Comparison of ENCODE assay signal across 10 mouse cellular contexts in the genomic region with DNA sequence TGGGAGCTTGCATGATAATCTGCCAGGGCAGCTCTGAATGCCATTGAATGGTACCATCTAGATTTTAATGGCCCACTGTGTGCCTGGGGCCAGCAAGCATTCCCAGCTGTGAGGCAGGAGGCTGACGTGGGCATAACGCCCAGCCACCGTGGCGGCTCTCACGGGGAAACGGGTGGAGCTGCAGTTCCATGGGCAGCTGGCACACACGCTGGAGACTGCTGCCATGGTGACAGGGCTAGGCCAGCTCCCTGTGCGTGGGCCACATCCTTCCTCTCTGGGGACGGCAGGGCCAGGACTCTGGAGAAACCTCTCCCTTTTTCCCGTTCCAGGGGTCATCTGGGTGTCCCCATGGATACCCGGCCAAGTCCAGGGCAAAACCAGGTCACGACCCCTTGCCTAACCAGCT. TPM values are rescaled to one million over a fixed set of nuclear protein-coding genes. Genes with fewer than 3 reads are reported as not detected.
DNase-seq lines count a peak whose midpoint lies in the region; ATAC-seq and TF ChIP-seq lines count a peak whose summit lies in the region.
"Had no signal": no experiment of that assay in that cellular context is flagged by ENCODE, and none has a peak within 500 bp of the region (broad histone marks: within the 10 kb centered on the region; RNA-seq: fewer than 3 reads in every experiment).

No protein-coding gene starts in this region.

- no peak for TF ChIP-seq CTCF in thymus, adult 2 months (IDR thresholded peaks at IDR 0.05; ENCODE audit: borderline replicate concordance, control insufficient read depth, extremely low read depth, insufficient read depth, low read length, poor library complexity)

- peaks cover 7% of the 10 kb centered on the region; the same call in 1 of the 2 replicates for H3K9me3 ChIP-seq in midbrain, embryonic 10.5 days (replicated peaks)
- H3K9me3 ChIP-seq in midbrain, embryonic 11.5 days (ENCODE audit: control insufficient read depth, low read length) = no peaks in the 10 kb centered on the region
- H3K9me3 ChIP-seq in forebrain, embryonic 15.5 days = no peaks in the 10 kb centered on the region
- 0 out of 2 replicates have a peak, but pooled peaks cover 6% of the 10 kb centered on the region for H3K9me3 ChIP-seq in hindbrain, embryonic 13.5 days
- H3K9me3 ChIP-seq in neural tube, embryonic 13.5 days = no peaks in the 10 kb centered on the region

- H3K27ac ChIP-seq in midbrain, embryonic 10.5 days (replicated peaks) = peak overlapping the region; percentile 73
- no peak overlapping the region for H3K27ac ChIP-seq in midbrain, embryonic 11.5 days (ENCODE audit: low read depth, low read length)
- peak overlapping the region; percentile 75 for H3K27ac ChIP-seq in forebrain, embryonic 15.5 days (replicated peaks)
- peak overlapping the region; percentile 66 for H3K27ac ChIP-seq in hindbrain, embryonic 13.5 days
- H3K27ac ChIP-seq in neural tube, embryonic 13.5 days (replicated peaks) = peak overlapping the region; percentile 81
- no peak overlapping the region for H3K27ac ChIP-seq in thymus, adult 2 months (ENCODE audit: control insufficient read depth, insufficient read depth, low read length)
- H3K27ac ChIP-seq: heart, adult 2 months had no signal

- DNase-seq in midbrain, embryonic 10.5 days (ENCODE audit: low spot score) = peak; percentile 21
- no peak for DNase-seq in midbrain, embryonic 11.5 days (ENCODE audit: low spot score, missing footprints)
- peak; percentile 80 to 90 for DNase-seq in left cerebral cortex, adult 18-20 months (ENCODE audit: low spot score in 2 of 2)
- no peak for DNase-seq in thymus, adult 2 months

- H3K4me1 ChIP-seq in midbrain, embryonic 10.5 days = peaks cover 50% of the 10 kb centered on the region
- peaks cover 6% of the 10 kb centered on the region for H3K4me1 ChIP-seq in midbrain, embryonic 11.5 days (ENCODE audit: control insufficient read depth, insufficient read depth, low read length)
- H3K4me1 ChIP-seq in forebrain, embryonic 15.5 days = peaks cover 42% of the 10 kb centered on the region
- H3K4me1 ChIP-seq in hindbrain, embryonic 13.5 days (replicated peaks) = peaks cover 48% of the 10 kb centered on the region
- H3K4me1 ChIP-seq in neural tube, embryonic 13.5 days (replicated peaks) = peaks cover 50% of the 10 kb centered on the region
- H3K4me1 ChIP-seq in thymus, adult 2 months (replicated peaks; ENCODE audit: control insufficient read depth, insufficient read depth, low read length) = no peaks in the 10 kb centered on the region

- no peak overlapping the region for H3K9ac ChIP-seq in midbrain, embryonic 11.5 days (ENCODE audit: low read length)
- H3K9ac ChIP-seq in forebrain, embryonic 15.5 days (replicated peaks) = 0 out of 2 replicates have a peak overlapping the region, but pooled peaks have one; percentile 9
- H3K9ac ChIP-seq in hindbrain, embryonic 13.5 days = no peak overlapping the region; the same call in 1 of the 2 replicates
- peak overlapping the region; percentile 2; the same call in 1 of the 2 replicates for H3K9ac ChIP-seq in neural tube, embryonic 13.5 days

- TF ChIP-seq POLR2A in thymus, adult 2 months (IDR thresholded peaks at IDR 0.05; ENCODE audit: control insufficient read depth, extremely low read depth, insufficient read depth, low read length, poor library complexity) = no peak

- H3K36me3 ChIP-seq in midbrain, embryonic 10.5 days = no peaks in the 10 kb centered on the region
- H3K36me3 ChIP-seq in midbrain, embryonic 11.5 days (ENCODE audit: control insufficient read depth, insufficient read depth, low read length) = no peaks in the 10 kb centered on the region
- H3K36me3 ChIP-seq in forebrain, embryonic 15.5 days = no peaks in the 10 kb centered on the region
- H3K36me3 ChIP-seq in hindbrain, embryonic 13.5 days = no peaks in the 10 kb centered on the region
- no peaks in the 10 kb centered on the region for H3K36me3 ChIP-seq in neural tube, embryonic 13.5 days
- no peaks in the 10 kb centered on the region for H3K36me3 ChIP-seq in thymus, adult 2 months (ENCODE audit: control insufficient read depth, insufficient read depth, low read length)

- H3K4me3 ChIP-seq in midbrain, embryonic 10.5 days = no peak overlapping the region
- no peak overlapping the region for H3K4me3 ChIP-seq in midbrain, embryonic 11.5 days (ENCODE audit: low read depth, low read length)
- H3K4me3 ChIP-seq in forebrain, embryonic 15.5 days = no peak overlapping the region
- no peak overlapping the region for H3K4me3 ChIP-seq in hindbrain, embryonic 13.5 days
- H3K4me3 ChIP-seq in neural tube, embryonic 13.5 days = no peak overlapping the region
- no peak overlapping the region for H3K4me3 ChIP-seq in thymus, adult 2 months (ENCODE audit: control insufficient read depth, insufficient read depth, low read length)
- H3K4me3 ChIP-seq: heart, adult 2 months had no signal

- no peak for ATAC-seq in midbrain, embryonic 11.5 days (ENCODE audit: low FRiP score)
- peak; percentile 81 for ATAC-seq in forebrain, embryonic 15.5 days (replicated peaks)
- ATAC-seq in hindbrain, embryonic 13.5 days (ENCODE audit: low FRiP score) = peak; percentile 30; the same call in 1 of the 2 replicates
- ATAC-seq in neural tube, embryonic 13.5 days (ENCODE audit: low read depth) = peak; percentile 69
- ATAC-seq in megakaryocyte-erythroid progenitor cell, adult 5-6 weeks (replicated peaks; ENCODE audit: low FRiP score, low TSS enrichment, poor library complexity, severe bottlenecking) = no peak
- ATAC-seq: Patski had no signal

- H3K4me2 ChIP-seq in midbrain, embryonic 11.5 days = no peak overlapping the region
- H3K4me2 ChIP-seq in forebrain, embryonic 15.5 days (replicated peaks) = no peak overlapping the region
- H3K4me2 ChIP-seq in hindbrain, embryonic 13.5 days = no peak overlapping the region
- no peak overlapping the region for H3K4me2 ChIP-seq in neural tube, embryonic 13.5 days

- 83% methylated on average over 12 of the region's 12 CpGs for WGBS in midbrain, embryonic 10.5 days
- WGBS in midbrain, embryonic 11.5 days = 74% methylated on average over 12 of the region's 12 CpGs
- 35% methylated on average over 12 of the region's 12 CpGs for WGBS in forebrain, embryonic 15.5 days
- 34% methylated on average over 12 of the region's 12 CpGs for WGBS in hindbrain, embryonic 13.5 days
- WGBS in neural tube, embryonic 13.5 days = 22% methylated on average over 12 of the region's 12 CpGs
- WGBS in thymus, adult 2 months = 53% methylated on average over 12 of the region's 12 CpGs

- H3K27me3 ChIP-seq in midbrain, embryonic 10.5 days (ENCODE audit: low read depth, poor library complexity, severe bottlenecking) = peaks cover 4% of the 10 kb centered on the region; the same call in 1 of the 2 replicates
- no peaks in the 10 kb centered on the region for H3K27me3 ChIP-seq in midbrain, embryonic 11.5 days (ENCODE audit: control insufficient read depth, insufficient read depth, low read length)
- H3K27me3 ChIP-seq in forebrain, embryonic 15.5 days = no peaks in the 10 kb centered on the region
- H3K27me3 ChIP-seq in hindbrain, embryonic 13.5 days = no peaks in the 10 kb centered on the region
- no peaks in the 10 kb centered on the region for H3K27me3 ChIP-seq in neural tube, embryonic 13.5 days
- no peaks in the 10 kb centered on the region for H3K27me3 ChIP-seq in thymus, adult 2 months (ENCODE audit: control insufficient read depth, insufficient read depth, low read length)
- H3K27me3 ChIP-seq: Patski had no signal

RNA-seq across cellular contexts. Expression of a gene that starts 47.2 kb away (rescaled TPM):
- 16.2 and 19.1 TPM in 2 replicates for polyA plus RNA-seq in midbrain, embryonic 10.5 days (2016; fragmentation: Nextera tagmentation; extraction: Ambion mirVana)
- 13.4 and 14.7 TPM in 2 replicates for polyA plus RNA-seq in midbrain, embryonic 11.5 days (2014; fragmentation: Nextera tagmentation; extraction: Ambion mirVana)
- polyA plus RNA-seq in forebrain, embryonic 15.5 days (2015; fragmentation: Nextera tagmentation; extraction: Ambion mirVana) = 30.2 and 31.6 TPM in 2 replicates
- polyA plus RNA-seq in hindbrain, embryonic 13.5 days (2015; fragmentation: Nextera tagmentation; extraction: Ambion mirVana) = 24.8 and 25.1 TPM in 2 replicates
- 100 to 1,000 TPM; 177 to 208 TPM for total RNA-seq in left cerebral cortex, adult 18-20 months (2021)
- 29.2 and 30.4 TPM in 2 replicates for polyA plus RNA-seq in neural tube, embryonic 13.5 days (2015; fragmentation: Nextera tagmentation; extraction: Ambion mirVana)
- total RNA-seq in megakaryocyte-erythroid progenitor cell, adult 5-6 weeks (2014; fragmentation: Nextera tagmentation) = 48.7 and 54.4 TPM in 2 replicates
- total RNA-seq in megakaryocyte-erythroid progenitor cell, adult 5-6 weeks (2017) = 4.8 and 6.7 TPM in 2 replicates
- polyA plus RNA-seq in thymus, adult 2 months (2012; rRNA removed) = 75.8 and 98.4 TPM in 2 replicates

Comparison
In these comparisons a context has a peak if more than half of its experiments do, and no peak if none do; other contexts are left out.
1. DNase-seq: peak in midbrain, embryonic 10.5 days (single experiment) and left cerebral cortex, adult 18-20 months (2 of 2); none in midbrain, embryonic 11.5 days (single experiment) and thymus, adult 2 months (single experiment).
2. H3K27ac ChIP-seq: peak in midbrain, embryonic 10.5 days (single experiment), forebrain, embryonic 15.5 days (single experiment), hindbrain, embryonic 13.5 days (single experiment) and neural tube, embryonic 13.5 days (single experiment); none in midbrain, embryonic 11.5 days (single experiment) and thymus, adult 2 months (single experiment).
3. ATAC-seq: peak in forebrain, embryonic 15.5 days (single experiment), hindbrain, embryonic 13.5 days (single experiment) and neural tube, embryonic 13.5 days (single experiment); none in midbrain, embryonic 11.5 days (single experiment) and megakaryocyte-erythroid progenitor cell, adult 5-6 weeks (single experiment).
4. H3K9ac ChIP-seq: peak in forebrain, embryonic 15.5 days (single experiment) and neural tube, embryonic 13.5 days (single experiment); none in midbrain, embryonic 11.5 days (single experiment) and hindbrain, embryonic 13.5 days (single experiment).